Mouse (Mus musculus): ENCODE data around the gene Med25.

DNA sequence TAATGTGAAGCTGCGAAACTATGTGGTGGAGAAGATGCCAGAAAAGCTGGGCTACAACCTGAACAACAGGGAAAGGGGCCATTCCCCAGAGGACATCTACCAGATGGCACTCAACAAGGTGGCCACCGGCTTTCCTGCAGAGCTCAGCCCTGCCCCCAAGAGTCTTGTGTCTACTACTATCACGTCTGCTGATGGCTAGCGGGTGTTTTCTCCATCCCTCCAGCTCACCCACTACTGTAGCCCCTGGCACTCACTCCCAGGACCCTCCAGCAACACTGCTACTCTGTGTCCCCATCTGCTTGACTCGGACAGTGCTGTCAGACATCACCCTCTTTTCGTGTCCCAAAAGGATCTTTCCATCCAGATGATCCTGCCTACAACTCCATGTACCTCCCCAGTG is 54.4 kb downstream of the Med25 start:
- TF ChIP-seq CTCF (IDR thresholded peaks at IDR 0.05; ENCODE audit: insufficient read depth, low read length) (no peak), POLR2A (IDR thresholded peaks at IDR 0.05; ENCODE audit: borderline replicate concordance, extremely low read depth, low read depth, low read length) (no peak)

All from lung, adult 2 months (tissue).